Mouse (Mus musculus) heart, postnatal 10 days (tissue): Measurements from ENCODE around the gene Dmac2. TPM values are rescaled to one million over a fixed set of nuclear protein-coding genes. Genes with fewer than 3 reads are reported as not detected.

Experiments
- DNase-seq, 2 experiments: peaks; one replicate each; pipeline ENCODE4 v3.0.0; 2021
- intact Hi-C: fragments of 180-260 bp; cut with DNase I; formaldehyde crosslinking; loops from one replicate; pipeline ENCODE4 v1.15.1; 2025
- total RNA-seq, 2 experiments: library from RNA; stranded (reverse); gene quantifications; 2 replicates each; pipeline ENCODE4 v1.2.3; 2021

Dmac2 gene
- total RNA-seq, 2 experiments from 2014 or later, result 52.4 to 52.9 TPM

GRCm38 (mm10) chr7:25647574-25648123 is 28.4 kb downstream of the Dmac2 start:
- intact Hi-C loops, result no loop called here
- no peak for DNase-seq

DNA sequence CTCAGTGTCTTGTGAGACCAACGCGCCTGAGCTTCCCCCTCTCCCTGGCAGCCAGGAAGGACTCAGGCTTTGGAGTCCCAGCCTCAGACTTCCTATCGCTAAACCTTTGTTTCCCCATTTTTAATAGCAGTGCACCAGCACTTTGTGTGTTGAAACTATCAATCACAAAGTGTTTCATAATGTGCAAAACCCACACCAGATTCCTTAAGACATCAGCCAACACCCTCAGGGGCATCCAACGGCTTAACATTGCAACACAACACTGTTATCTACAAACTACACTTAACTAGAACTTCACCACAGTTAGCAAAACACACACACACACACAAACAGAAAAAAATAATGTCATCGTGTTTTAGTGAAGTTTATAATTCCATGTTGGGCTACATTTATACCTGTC is 30.6 kb downstream of the Dmac2 start:
- intact Hi-C loops, result no loop called here
- DNase-seq, result no peak

DNA sequence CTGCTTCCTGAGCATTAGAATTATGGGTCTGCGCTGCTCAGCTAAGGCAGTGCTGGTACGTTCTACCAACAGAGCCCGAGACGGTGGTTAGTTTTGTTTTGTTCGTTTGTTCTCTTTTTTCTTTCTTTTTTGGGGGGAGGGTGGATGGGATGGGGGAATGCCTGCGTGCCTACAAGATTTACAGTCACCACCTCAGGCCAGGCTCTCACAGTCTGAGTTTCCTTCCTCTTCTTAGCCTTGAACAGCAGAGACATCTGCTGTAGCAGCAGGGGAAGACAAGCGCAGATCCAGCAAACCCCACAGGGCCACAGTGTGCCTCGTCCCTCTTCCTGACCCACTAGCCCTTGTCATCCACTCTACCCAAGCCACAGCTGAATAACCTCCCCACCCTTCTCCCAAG is 32.1 kb downstream of the Dmac2 start:
- DNase-seq, result no peak
- intact Hi-C loops, result no loop called here

DNA sequence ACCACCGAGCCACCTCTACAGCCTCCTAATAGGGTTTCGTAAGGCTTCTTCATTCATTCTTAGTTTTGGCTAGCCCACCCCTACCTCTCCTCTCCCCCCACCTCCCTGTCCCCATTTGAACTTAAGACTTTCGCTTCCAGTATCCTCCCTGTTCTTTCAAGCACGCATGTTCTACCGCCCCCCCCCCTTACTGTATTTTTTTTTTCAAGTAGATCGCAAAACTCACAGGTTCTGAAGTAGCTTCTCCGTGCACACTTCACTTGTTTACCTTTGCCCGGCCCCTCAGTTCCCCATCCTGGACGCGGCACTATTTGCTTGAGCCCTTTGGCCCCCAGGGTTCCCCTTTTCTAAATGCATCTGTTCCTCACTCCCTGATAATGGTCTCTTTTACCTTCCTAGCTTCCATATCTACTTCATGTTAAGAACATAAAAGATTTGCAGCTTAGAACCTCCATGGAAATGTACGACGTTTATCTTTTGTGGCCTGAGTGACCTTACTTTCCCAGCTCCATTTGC is 33.1 kb downstream of the Dmac2 start:
- intact Hi-C loops, result no loop called here
- DNase-seq, result no peak

DNA sequence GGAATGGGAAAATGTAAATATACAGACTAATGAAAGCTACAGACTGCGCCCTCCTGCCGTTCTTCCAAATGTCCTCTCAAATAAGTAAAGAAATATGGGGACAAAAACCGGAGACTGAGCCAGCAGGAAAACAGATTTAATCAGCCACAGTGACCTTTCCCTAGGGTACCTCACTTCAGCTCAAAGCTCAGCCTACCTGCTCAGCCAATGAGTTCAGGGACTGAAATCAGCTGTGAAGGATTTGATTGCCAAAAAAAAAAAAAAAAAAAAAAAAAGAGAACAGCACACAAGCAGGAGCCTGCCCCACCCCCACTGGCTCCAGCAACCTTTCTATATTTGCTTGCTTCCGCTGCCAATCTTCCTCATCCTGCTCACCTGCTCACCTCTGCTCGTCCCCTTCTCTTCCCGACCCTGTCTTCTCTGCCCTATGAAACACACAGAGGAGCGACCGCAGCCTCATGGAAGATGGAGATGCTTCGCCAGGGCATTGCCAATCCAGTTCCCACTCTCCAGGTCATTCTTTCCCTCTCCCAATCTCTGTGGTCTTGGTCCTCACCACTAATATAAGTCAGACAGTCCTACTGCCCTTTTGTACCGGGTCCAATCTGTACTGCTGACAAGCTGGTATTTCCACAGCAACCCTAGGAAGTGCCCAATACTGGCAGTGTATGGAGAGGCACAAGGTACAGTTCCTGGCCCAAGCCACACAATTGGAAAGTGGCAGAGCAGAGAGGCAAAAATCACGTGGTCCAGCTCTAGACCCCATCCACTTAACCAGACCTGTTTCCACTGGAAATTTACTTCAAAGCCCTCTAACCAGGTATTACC is 36.6 kb downstream of the Dmac2 start:
- intact Hi-C loops, result no loop called here
- no peak for DNase-seq

DNA sequence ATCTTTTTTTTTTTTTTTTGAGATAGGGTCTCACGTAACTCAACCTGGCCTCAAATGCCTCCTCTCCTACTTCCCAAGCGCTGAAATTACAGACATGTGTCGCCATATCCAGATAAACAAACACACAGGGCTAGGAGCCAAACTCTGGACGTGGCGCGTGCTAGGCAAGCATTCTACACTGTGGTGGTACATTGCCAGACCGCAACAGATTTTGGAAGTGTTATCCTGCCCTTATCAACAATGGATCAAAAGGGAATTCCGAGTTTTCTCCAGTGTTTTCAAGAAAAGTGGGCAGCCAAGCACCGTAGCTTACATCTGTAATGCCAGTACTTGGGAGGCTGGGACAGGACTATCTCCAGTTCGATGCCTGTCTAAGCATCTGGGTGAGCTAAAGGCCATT is 38.6 kb downstream of the Dmac2 start:
- DNase-seq, result no peak
- intact Hi-C loops, result loop anchor here (2.0 kb wide), 1 partner anchor 31 kb away; the partner anchor contains the start of gene B3gnt8

- intact Hi-C loops, result loop anchor here (2.0 kb wide), 1 partner anchor 32 kb away; the partner anchor contains the start of gene B3gnt8
- DNase-seq, result peak; percentile 100
Observed at GRCm38 (mm10) chr7:25658657-25659472, 39.7 kb downstream of the Dmac2 start, which contains the start of the genes Bckdha and Exosc5. TSS of gene Bckdha (minus strand) at chr7:25658981. TSS of gene Exosc5 (plus strand) at chr7:25659164.

GRCm38 (mm10) chr7:25666381-25666780 is 47.2 kb downstream of the Dmac2 start:
- intact Hi-C loops, result no loop called here
- DNase-seq, result no peak

DNA sequence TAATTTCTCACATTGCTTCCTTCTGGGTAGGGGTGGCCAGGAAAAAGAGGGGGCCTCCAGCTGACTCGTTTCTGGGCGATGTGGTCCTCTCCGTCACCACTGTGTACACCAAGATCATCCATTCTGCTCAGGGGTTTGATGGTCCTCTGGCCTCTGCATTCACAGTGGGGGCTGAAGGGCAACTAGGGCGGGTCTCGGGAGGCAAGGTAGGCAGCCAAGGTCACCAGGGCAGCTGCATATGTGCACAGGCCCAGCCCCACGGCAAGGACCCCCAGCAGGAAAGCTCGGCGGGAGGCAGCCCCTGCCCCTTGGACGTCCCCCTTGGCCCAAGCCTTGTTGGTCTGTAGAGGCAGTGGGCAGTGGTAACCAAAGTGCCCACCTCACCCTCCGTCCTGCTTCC is 49.9 kb downstream of the Dmac2 start:
- DNase-seq, result no peak
- intact Hi-C loops, result no loop called here

DNA sequence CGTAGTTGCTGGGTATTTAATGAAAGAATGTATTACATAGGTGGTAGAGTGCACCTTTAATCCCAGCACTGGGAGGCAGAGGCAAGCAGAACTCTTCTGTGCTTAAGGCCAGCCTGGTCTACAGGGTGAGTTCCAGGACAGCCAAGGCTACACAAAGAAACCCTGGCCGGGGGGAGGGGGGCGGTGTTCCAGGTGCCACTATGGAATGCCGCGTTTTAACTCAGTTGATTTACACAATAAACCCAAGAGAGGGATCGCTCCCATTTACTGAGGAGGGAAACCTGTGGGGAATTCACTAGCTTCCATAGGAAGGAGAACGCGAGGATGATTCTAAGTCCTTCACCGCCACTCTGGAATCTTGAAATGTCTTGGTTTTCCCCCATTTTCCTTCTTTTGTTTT is 50.4 kb downstream of the Dmac2 start:
- intact Hi-C loops, result no loop called here
- DNase-seq, result no peak

DNA sequence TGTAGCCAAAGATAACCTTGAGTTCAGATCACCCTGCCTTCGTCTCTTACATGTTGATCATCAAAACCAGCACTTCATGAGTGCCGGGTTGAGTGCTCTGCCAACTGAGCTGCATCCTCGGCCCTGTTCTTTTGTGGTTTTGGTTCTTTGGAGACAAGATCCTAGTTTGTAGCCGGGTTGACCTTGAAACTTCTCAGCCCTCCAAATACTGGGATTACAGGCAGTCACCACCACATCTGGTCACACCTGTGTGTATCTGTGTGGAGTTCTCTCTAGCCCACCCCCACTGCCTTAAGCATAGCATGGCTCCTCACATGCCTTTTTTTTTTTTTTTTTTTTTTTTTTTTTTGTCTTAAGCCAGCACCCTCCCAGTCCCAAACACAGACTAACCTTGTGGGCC is 50.9 kb downstream of the Dmac2 start:
- DNase-seq, result no peak
- intact Hi-C loops, result no loop called here

DNA sequence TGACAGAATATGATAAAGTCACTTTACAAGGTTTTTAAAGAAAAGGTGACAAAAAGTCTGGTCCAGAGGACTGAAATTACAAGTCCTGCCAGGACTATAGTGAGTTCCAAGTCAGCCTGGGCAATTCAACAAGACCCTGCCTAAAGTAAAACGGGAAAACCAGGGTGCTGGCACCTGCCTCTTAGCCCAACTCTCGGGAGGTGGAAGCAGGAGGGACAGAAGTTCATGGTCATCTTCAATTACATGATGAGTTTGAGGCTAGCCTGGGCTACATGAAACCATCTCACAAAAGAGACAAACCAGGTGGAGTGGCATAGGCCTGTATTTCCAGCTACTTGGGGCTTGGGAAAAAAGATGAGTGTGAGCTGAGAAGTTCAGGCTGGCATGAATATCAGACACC is 52.5 kb downstream of the Dmac2 start:
- no peak for DNase-seq
- intact Hi-C loops, result no loop called here

DNA sequence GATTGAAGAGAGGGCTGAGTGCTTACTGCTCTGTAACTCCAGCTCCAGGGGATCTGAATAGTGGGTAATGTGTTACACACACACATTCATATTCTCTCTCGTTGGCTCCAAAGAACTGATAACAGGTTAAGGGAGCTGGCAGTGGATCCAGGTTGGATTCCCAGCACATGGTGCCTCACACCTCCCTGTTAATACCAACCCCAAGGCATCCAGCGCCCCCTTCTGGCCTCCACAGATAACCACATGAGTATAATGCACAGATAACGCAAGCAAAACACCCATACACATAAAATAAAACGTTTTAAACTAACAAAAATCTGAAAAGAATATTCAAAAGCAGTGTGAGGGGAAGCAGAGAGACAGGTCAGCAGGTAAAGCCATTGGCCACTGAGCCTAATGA is 53.2 kb downstream of the Dmac2 start:
- intact Hi-C loops, result no loop called here
- no peak for DNase-seq

GRCm38 (mm10) chr7:25674297-25674696 is 55.1 kb downstream of the Dmac2 start:
- intact Hi-C loops, result no loop called here
- DNase-seq, result no peak

DNA sequence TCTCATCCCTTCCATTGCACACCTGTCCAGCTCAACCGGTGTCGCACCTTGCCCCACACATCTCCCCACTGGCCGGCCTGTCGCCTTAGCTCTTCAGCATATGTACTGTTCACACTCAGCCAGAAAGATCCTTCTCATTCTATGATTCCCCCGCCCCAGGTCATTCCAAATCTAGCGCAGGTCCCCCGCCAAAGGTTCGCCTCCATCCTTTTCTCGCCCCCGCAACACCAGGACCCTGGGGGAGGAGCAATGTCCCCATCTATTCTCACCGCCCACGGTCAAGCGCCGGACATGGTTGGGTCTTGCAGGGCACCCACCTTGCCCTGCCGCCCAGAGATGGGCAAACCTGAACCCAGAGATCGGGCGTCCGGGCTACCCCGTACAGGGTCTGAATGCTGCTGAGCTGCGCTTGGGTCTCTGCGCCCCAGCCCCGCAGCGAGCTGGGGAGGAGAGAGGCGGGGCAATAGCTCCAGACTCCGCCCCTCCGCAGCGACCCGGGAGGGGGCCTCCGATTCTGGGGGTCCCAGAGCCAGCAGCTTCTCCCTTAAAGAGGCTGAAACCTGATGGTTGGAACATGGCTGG is 55.6 kb downstream of the Dmac2 start, which contains the start of gene Tmem91:
Gene Tmem91 (minus strand): TSS at position 448 of the 582 bp plus-strand sequence.
- intact Hi-C loops, result no loop called here

More for the DNA sequence above, 55.6 kb downstream of the Dmac2 start, which contains the start of gene Tmem91:
- no peak for DNase-seq

Other genes with a start within 250 kb of the Dmac2 start
- not detected for gene Cnfn, start 249.7 kb upstream of the Dmac2 start, total RNA-seq
- gene Lipe, start 220.7 kb upstream of the Dmac2 start, total RNA-seq, result 10 to 100 TPM; 50.2 to 67.2 TPM
- not detected for gene Cxcl17, start 206.5 kb upstream of the Dmac2 start, total RNA-seq
- 10 to 100 TPM; 15.0 to 15.6 TPM for gene Ceacam1, start 141.8 kb upstream of the Dmac2 start, total RNA-seq
- 1 to 10 TPM; 1.7 to 1.9 TPM for gene Ceacam2, start 79.6 kb upstream of the Dmac2 start, total RNA-seq
- not detected for gene Erich4, start 3.5 kb upstream of the Dmac2 start, total RNA-seq
- 1 to 10 TPM; 3.1 to 6.0 TPM for gene B3gnt8, start 7.2 kb downstream of the Dmac2 start, total RNA-seq
- gene Bckdha, start 39.6 kb downstream of the Dmac2 start, total RNA-seq, result 100 to 1,000 TPM in 1 of 2 experiments, 10 to 100 TPM in 1; 94.3 to 104 TPM
- 10 to 100 TPM; 17.9 to 20.6 TPM for gene Exosc5, start 39.8 kb downstream of the Dmac2 start, total RNA-seq
- not detected for gene Tmem91, start 55.8 kb downstream of the Dmac2 start, total RNA-seq
- 10 to 100 TPM; 12.3 to 14.3 TPM for gene B9d2, start 61.4 kb downstream of the Dmac2 start, total RNA-seq
- 10 to 100 TPM; 43.6 to 45.5 TPM for gene Tgfb1, start 67.6 kb downstream of the Dmac2 start, total RNA-seq
- gene Ccdc97, start 99.7 kb downstream of the Dmac2 start, total RNA-seq, result 10 to 100 TPM; 48.9 to 51.9 TPM
- gene Hnrnpul1, start 135.3 kb downstream of the Dmac2 start, total RNA-seq, result 100 to 1,000 TPM; 117 to 119 TPM
- 100 to 1,000 TPM; 113 to 139 TPM for gene Axl, start 169.3 kb downstream of the Dmac2 start, total RNA-seq
- gene Cyp2s1, start 197.5 kb downstream of the Dmac2 start, total RNA-seq, result 1 to 10 TPM; 6.1 to 7.0 TPM